Mouse (Mus musculus) megakaryocyte, embryonic 14.5 days (primary cell): ENCODE results near the gene Hspb7.

Experiments
- FLI1 ChIP-seq: IDR thresholded peaks from 2 replicates; pipeline ENCODE4 v1.6.1; 2012; ENCODE audit warnings: low read length, inconsistent platforms, mixed read lengths
- GATA1 ChIP-seq: IDR thresholded peaks from 3 replicates; pipeline ENCODE4 v1.6.1; 2012; ENCODE audit warnings: mixed read lengths, low read length, inconsistent platforms, borderline replicate concordance

DNA sequence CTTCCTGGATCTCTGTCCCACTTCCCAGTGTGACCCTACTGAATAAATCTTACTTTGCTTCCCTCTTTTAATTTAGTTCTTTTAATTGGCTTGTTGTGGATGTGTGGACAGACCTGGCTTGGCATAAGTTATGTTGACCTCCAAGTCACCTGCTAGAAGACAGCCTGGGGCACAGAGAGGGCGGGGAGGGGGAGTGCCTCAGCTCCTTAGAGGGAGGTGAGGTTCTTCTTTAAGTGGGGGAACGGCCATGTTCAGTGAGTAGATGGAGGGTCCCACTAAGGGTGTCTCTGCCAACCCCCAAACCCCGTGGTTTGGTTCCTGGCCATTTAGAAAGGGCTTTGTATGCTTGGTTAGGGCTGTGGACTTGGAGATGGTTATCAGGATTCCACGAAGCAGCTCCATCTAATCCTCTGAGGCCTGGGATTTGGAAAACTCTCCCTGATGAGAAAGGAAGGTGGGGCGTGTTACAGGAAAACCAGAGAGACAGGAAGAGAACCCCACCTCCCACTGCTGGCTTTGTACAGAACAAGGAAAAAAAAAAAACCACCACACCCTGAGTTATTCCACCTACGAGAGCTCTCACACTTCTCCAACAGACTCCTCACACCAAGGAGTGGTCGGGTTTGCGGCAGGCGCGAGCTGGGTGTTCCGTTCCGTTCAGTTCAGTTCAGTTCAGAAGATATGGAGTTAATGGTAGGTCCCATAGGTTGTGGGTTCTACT, 18.7 kb downstream of the Hspb7 start:
- TF ChIP-seq FLI1 (no peak), GATA1 (no peak)
